Mouse (Mus musculus) CH12.LX (cell line): ENCODE measurements at regions not wholly inside any gene's neighbourhood (a gene's known extent, or its start where the extent isn't known, plus 50 kb on each side); places are given as distances from the start of the nearest gene placed in this dataset.

Source experiments
- DNase-seq: peaks from one replicate; pipeline ENCODE4 v3.0.0-alpha.2; 2013; ENCODE audit errors: extremely low read depth
- H3K27ac ChIP-seq: 2 replicates; pipeline ENCODE4 v1.5.1; 2012; ENCODE audit warnings: low read depth, mild to moderate bottlenecking, control low read depth, moderate library complexity; ENCODE audit not compliant: insufficient read depth
- H3K27me3 ChIP-seq: replicated peaks from 2 replicates; pipeline ENCODE3; 2012; ENCODE audit warnings: inconsistent platforms
- H3K36me3 ChIP-seq, 2 experiments: replicated peaks in 1 of 2; 2 replicates each; pipeline versions ENCODE3 to v1.6.1; 2012; ENCODE audit warnings: inconsistent platforms in 1 of 2, low read length in 1 of 2, mild to moderate bottlenecking in 1 of 2, mixed read lengths in 1 of 2, moderate library complexity in 1 of 2; ENCODE audit not compliant: control insufficient read depth in 1 of 2, insufficient read depth in 1 of 2
- H3K4me1 ChIP-seq, 2 experiments: 2 replicates each; pipeline ENCODE4 v1.6.1; 2012; ENCODE audit warnings: inconsistent platforms in 1 of 2, moderate library complexity in 1 of 2; ENCODE audit not compliant: insufficient read depth in 2 of 2, control insufficient read depth in 1 of 2
- H3K4me2 ChIP-seq: 2 replicates; pipeline ENCODE4 v1.6.1; 2012; ENCODE audit warnings: low read depth, mild to moderate bottlenecking, control low read depth; ENCODE audit not compliant: poor library complexity, insufficient read depth, severe bottlenecking
- H3K4me3 ChIP-seq, 3 experiments: fragments of 150-350 bp in 1 of 3; sonication (generic) in 1 of 3; replicated peaks in 1 of 3; 2 replicates each; pipeline versions ENCODE3 to v1.5.1; 2011 to 2012; ENCODE audit warnings: low read depth in 2 of 3, low read length in 2 of 3, mild to moderate bottlenecking in 2 of 3, moderate library complexity in 2 of 3, control low read depth in 1 of 3, improper control_type of control experiment in 1 of 3, inconsistent platforms in 1 of 3, mixed read lengths in 1 of 3; ENCODE audit not compliant: poor library complexity in 1 of 3
- H3K79me2 ChIP-seq: replicated peaks from 2 replicates; pipeline ENCODE4 v1.6.1; 2012; ENCODE audit warnings: mild to moderate bottlenecking, moderate library complexity; ENCODE audit not compliant: control insufficient read depth, poor library complexity, insufficient read depth, severe bottlenecking; ENCODE audit errors: extremely low read depth
- H3K9ac ChIP-seq: 2 replicates; pipeline ENCODE4 v1.6.1; 2012; ENCODE audit warnings: low read depth, mild to moderate bottlenecking, control low read depth, moderate library complexity; ENCODE audit not compliant: insufficient read depth
- H3K9me3 ChIP-seq: replicated peaks from 2 replicates; pipeline ENCODE3; 2012; ENCODE audit warnings: low read length, inconsistent platforms, mixed read lengths
- BHLHE40 ChIP-seq: IDR thresholded peaks from 2 replicates; pipeline ENCODE4 v1.6.1; 2011; ENCODE audit warnings: mild to moderate bottlenecking, low read depth, low read length, improper control_type of control experiment
- CHD2 ChIP-seq: IDR thresholded peaks from 2 replicates; pipeline ENCODE4 v1.6.1; 2011; ENCODE audit warnings: low read length, improper control_type of control experiment
- ELF1 ChIP-seq: IDR thresholded peaks from 2 replicates; pipeline ENCODE4 v1.6.1; 2014; ENCODE audit warnings: low read depth, mild to moderate bottlenecking, inconsistent platforms, low read length, improper control_type of control experiment
- EP300 ChIP-seq: IDR thresholded peaks from 2 replicates; pipeline ENCODE4 v1.6.1; 2011; ENCODE audit warnings: low read length, improper control_type of control experiment
- JUN ChIP-seq: IDR thresholded peaks from 2 replicates; pipeline ENCODE4 v1.6.1; 2011; ENCODE audit warnings: low read depth, mild to moderate bottlenecking, low read length, improper control_type of control experiment, moderate library complexity; ENCODE audit not compliant: insufficient read depth
- KAT2A ChIP-seq: IDR thresholded peaks from 2 replicates; pipeline ENCODE4 v1.6.1; 2012; ENCODE audit warnings: low read length, improper control_type of control experiment, inconsistent platforms; ENCODE audit not compliant: insufficient replicate concordance
- MAFK ChIP-seq: IDR thresholded peaks from 2 replicates; pipeline ENCODE4 v1.6.1; 2011; ENCODE audit warnings: low read length, improper control_type of control experiment; ENCODE audit not compliant: insufficient replicate concordance
- MAZ ChIP-seq: IDR thresholded peaks from 2 replicates; pipeline ENCODE4 v1.6.1; 2012; ENCODE audit warnings: low read depth, mild to moderate bottlenecking, inconsistent platforms, low read length, improper control_type of control experiment, moderate library complexity
- MXI1 ChIP-seq: IDR thresholded peaks from 2 replicates; pipeline ENCODE4 v1.6.1; 2011; ENCODE audit warnings: mild to moderate bottlenecking, low read depth, low read length, improper control_type of control experiment
- PAX5 ChIP-seq: IDR thresholded peaks from 2 replicates; pipeline ENCODE4 v1.6.1; 2012; ENCODE audit warnings: low read length, inconsistent platforms, mixed read lengths
- POLR2A ChIP-seq: IDR thresholded peaks from 2 replicates; pipeline ENCODE4 v1.6.1; 2011; ENCODE audit warnings: low read depth, mild to moderate bottlenecking, improper control_type of control experiment, low read length
- RAD21 ChIP-seq: IDR thresholded peaks from 2 replicates; pipeline ENCODE4 v1.6.1; 2011; ENCODE audit warnings: low read depth, mild to moderate bottlenecking, low read length, improper control_type of control experiment, moderate library complexity
- UBTF ChIP-seq: IDR thresholded peaks from 2 replicates; pipeline ENCODE4 v1.6.1; 2012; ENCODE audit warnings: low read depth, mild to moderate bottlenecking, inconsistent platforms, low read length, improper control_type of control experiment, moderate library complexity
- ZMIZ1 ChIP-seq: IDR thresholded peaks from 2 replicates; pipeline ENCODE4 v1.6.1; 2012; ENCODE audit warnings: low read depth, mild to moderate bottlenecking, inconsistent platforms, low read length, improper control_type of control experiment
- dilution Hi-C: fragments of 300-500 bp; cut with MboI; formaldehyde crosslinking; loops from 2 replicates; pipeline ENCODE4 v1.14.3; 2020; ENCODE audit warnings: low sequenced_read_pairs; ENCODE audit not compliant: extremely low pct_unique_long_range_greater_than_20kb, extremely low pct_ligation_motif_present
- in situ Hi-C: fragments of 300-500 bp; cut with MboI; formaldehyde crosslinking; loops from 3 replicates; pipeline ENCODE4 v1.14.3; 2019; ENCODE audit warnings: low sequenced_read_pairs, low pct_ligation_motif_present, low pct_unique_long_range_greater_than_20kb, mixed read lengths

DNA sequence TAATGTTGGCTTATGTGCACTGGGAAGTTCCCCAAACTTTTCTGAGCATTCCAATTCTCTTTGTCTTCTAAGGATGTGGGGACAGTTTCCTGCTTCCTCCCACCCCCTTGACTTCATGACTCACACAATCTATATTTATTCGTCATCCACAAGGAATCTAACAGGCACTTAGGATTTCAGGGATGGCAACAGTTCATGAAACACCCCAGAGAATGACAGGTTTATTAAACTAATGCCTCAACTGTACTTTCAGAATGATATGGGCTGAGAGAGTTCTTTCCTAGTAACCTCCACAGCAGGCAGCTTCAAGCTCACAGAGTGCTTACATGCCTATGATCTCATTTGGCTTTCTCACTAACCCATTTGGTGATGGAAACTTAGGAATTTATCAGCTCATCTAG lies 230.1 kb downstream of the 9330182O14Rik start:
- H3K4me1 ChIP-seq, result no peaks in the 10 kb centered on the region
- no peak overlapping the region for H3K4me2 ChIP-seq
- H3K27ac ChIP-seq, result no peak overlapping the region
- no peak for TF ChIP-seq MAZ
- TF ChIP-seq JUN, result no peak
- TF ChIP-seq KAT2A, result no peak
- no peak overlapping the region for H3K4me3 ChIP-seq
- in situ Hi-C loops, result no loop called here
- no peaks in the 10 kb centered on the region for H3K36me3 ChIP-seq
- no peaks in the 10 kb centered on the region for H3K79me2 ChIP-seq
- dilution Hi-C loops, result no loop called here
- H3K9me3 ChIP-seq, result peaks cover 77% of the 10 kb centered on the region
- DNase-seq, result no peak
- no peaks in the 10 kb centered on the region for H3K27me3 ChIP-seq
- no peak overlapping the region for H3K9ac ChIP-seq

- peaks cover 78% of the 10 kb centered on the region for H3K9me3 ChIP-seq
- no peak overlapping the region for H3K4me2 ChIP-seq
- DNase-seq, result no peak
- H3K4me3 ChIP-seq, result no peak overlapping the region
- dilution Hi-C loops, result no loop called here
- no peaks in the 10 kb centered on the region for H3K36me3 ChIP-seq
- no peaks in the 10 kb centered on the region for H3K4me1 ChIP-seq
- TF ChIP-seq PAX5 (no peak), ZMIZ1 (no peak), ELF1 (no peak), MAZ (no peak), CHD2 (no peak), RAD21 (no peak), BHLHE40 (no peak), POLR2A (no peak), MXI1 (no peak), EP300 (no peak), UBTF (no peak)
- in situ Hi-C loops, result no loop called here
- H3K79me2 ChIP-seq, result no peaks in the 10 kb centered on the region
- H3K27me3 ChIP-seq, result no peaks in the 10 kb centered on the region
- H3K27ac ChIP-seq, result no peak overlapping the region
- no peak overlapping the region for H3K9ac ChIP-seq
These were observed 231.4 kb downstream of the 9330182O14Rik start for GRCm38 (mm10) chr15:40365613-40366012.

DNA sequence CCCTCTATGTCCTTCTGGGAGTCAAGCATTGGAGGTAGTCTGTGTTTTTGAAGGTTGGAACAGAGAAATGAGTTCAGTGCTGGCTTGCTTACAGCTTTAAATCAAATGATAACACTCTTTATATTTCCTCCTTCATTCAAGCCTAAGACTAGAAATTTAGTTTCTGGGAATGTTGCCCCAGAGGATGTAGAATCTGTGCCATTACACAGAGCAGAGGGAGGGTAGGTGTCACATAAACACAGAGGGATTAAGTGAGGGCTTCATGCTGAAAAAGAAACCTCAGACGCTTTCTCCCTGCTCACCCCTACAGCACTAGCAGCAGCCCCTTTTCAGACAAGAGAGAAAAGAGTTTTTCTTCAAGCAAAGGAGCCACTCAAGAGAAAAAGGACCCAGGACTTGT lies 232.9 kb downstream of the 9330182O14Rik start:
- peaks cover 80% of the 10 kb centered on the region for H3K9me3 ChIP-seq
- H3K4me1 ChIP-seq, result no peaks in the 10 kb centered on the region
- no peaks in the 10 kb centered on the region for H3K36me3 ChIP-seq
- H3K9ac ChIP-seq, result no peak overlapping the region
- in situ Hi-C loops, result no loop called here
- dilution Hi-C loops, result no loop called here
- H3K27ac ChIP-seq, result no peak overlapping the region
- H3K27me3 ChIP-seq, result no peaks in the 10 kb centered on the region
- no peak for DNase-seq
- no peak for TF ChIP-seq MAFK
- no peak for TF ChIP-seq BHLHE40
- no peak overlapping the region for H3K4me3 ChIP-seq
- no peaks in the 10 kb centered on the region for H3K79me2 ChIP-seq
- no peak overlapping the region for H3K4me2 ChIP-seq
